Mouse (Mus musculus) mesoderm, embryonic 11.5 days (tissue): ENCODE data around the gene Gon7.

ENCODE experiments used
- DNase-seq: peaks from one replicate; pipeline ENCODE4 v3.0.0-alpha.2; 2012; ENCODE audit warnings: low read depth, low spot score

Gon7 gene

GRCm38 (mm10) chr12:102743036-102743588, 14.5 kb downstream of the Gon7 start:
- DNase-seq, result no peak

- no peak for DNase-seq
These were observed 15.5 kb downstream of the Gon7 start for GRCm38 (mm10) chr12:102742056-102742455.

- no peak for DNase-seq
These were observed 17.3 kb downstream of the Gon7 start for GRCm38 (mm10) chr12:102740285-102740684.

- DNase-seq, result no peak
These were observed 18.5 kb downstream of the Gon7 start for GRCm38 (mm10) chr12:102739096-102739495.

- DNase-seq, result peak; percentile 79
These were observed 24.2 kb downstream of the Gon7 start for GRCm38 (mm10) chr12:102733381-102733780.

- DNase-seq, result peak; percentile 69
These were observed 26.6 kb downstream of the Gon7 start for GRCm38 (mm10) chr12:102730798-102731619.

GRCm38 (mm10) chr12:102729855-102730797, 27.5 kb downstream of the Gon7 start:
- peak; percentile 94 for DNase-seq

- DNase-seq, result no peak
These were observed 31.8 kb downstream of the Gon7 start for GRCm38 (mm10) chr12:102725761-102726175.

GRCm38 (mm10) chr12:102725146-102725545, 32.5 kb downstream of the Gon7 start:
- no peak for DNase-seq

- DNase-seq, result no peak
These were observed 33.7 kb downstream of the Gon7 start for GRCm38 (mm10) chr12:102723861-102724260.

GRCm38 (mm10) chr12:102722966-102723365, 34.6 kb downstream of the Gon7 start:
- no peak for DNase-seq

- no peak for DNase-seq
These were observed 35.2 kb downstream of the Gon7 start for GRCm38 (mm10) chr12:102722451-102722850.

- peak; percentile 77 for DNase-seq
These were observed 37.9 kb downstream of the Gon7 start for GRCm38 (mm10) chr12:102719552-102720315.

- no peak for DNase-seq
These were observed 42.8 kb downstream of the Gon7 start for GRCm38 (mm10) chr12:102714654-102715395.

GRCm38 (mm10) chr12:102714116-102714515, 43.5 kb downstream of the Gon7 start:
- no peak for DNase-seq

- no peak for DNase-seq
These were observed 44.3 kb downstream of the Gon7 start for GRCm38 (mm10) chr12:102713153-102713865.

GRCm38 (mm10) chr12:102710851-102711375, 46.7 kb downstream of the Gon7 start:
- no peak for DNase-seq

GRCm38 (mm10) chr12:102709896-102710295, 47.7 kb downstream of the Gon7 start:
- DNase-seq, result no peak

- no peak for DNase-seq
These were observed 49.4 kb downstream of the Gon7 start for GRCm38 (mm10) chr12:102708220-102708619.
